Mouse (Mus musculus) kidney, adult 18-20 months (tissue): ENCODE data around the gene Sync.

ENCODE experiments used
- DNase-seq: peaks from one replicate; pipeline ENCODE4 v3.0.0; 2021

Sync gene

GRCm38 (mm10) chr4:129307936-129308335 is 20.5 kb downstream of the Sync start:
- no peak for DNase-seq

DNA sequence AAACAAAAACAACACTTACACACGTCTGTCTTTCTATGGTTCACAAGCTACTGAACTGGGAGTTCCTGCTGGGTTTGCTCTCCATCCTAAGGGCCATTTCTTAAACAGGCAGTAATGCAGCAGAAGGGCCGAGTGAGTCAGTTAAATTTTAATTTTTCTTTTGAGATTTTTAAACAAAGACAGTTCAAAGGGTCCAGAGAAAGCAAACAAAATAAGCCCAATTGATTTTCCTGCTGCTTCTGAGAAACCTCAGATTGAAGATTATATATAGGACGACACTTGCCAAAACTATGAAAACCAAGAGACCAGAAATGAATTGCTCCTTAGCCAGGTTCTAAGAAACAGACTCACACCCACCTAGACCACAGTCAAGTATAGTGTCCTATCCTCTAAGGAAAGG is 26.5 kb downstream of the Sync start:
- DNase-seq: no peak

- DNase-seq: no peak
These were observed 33.5 kb downstream of the Sync start for GRCm38 (mm10) chr4:129320876-129321275.

- DNase-seq: no peak
These were observed 34.6 kb downstream of the Sync start for GRCm38 (mm10) chr4:129322042-129322441.

DNA sequence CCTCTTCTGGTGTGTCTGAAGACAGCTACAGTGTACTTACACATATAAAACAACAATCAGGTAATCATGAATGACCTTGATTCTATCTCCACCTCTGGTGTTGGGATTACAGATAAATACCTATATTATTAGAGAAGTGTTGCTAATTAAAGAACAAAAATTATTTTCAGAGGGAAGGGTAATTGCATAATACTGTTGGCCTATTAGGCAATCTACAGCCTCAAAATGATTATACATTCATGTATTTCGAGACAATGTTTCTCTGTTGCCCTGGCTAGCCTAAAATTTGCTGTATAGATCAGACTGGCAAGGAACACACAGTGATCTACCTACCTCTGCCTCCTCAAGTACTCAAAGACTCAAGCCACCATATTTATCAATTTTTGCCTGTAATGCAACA is 36.1 kb downstream of the Sync start:
- no peak for DNase-seq

- no peak for DNase-seq
These were observed 37.3 kb downstream of the Sync start for GRCm38 (mm10) chr4:129324756-129325155.

- DNase-seq: no peak
These were observed 38.8 kb downstream of the Sync start for GRCm38 (mm10) chr4:129326191-129326590.

GRCm38 (mm10) chr4:129332846-129333245 is 45.4 kb downstream of the Sync start:
- no peak for DNase-seq

- no peak for DNase-seq
These were observed 47.3 kb downstream of the Sync start for GRCm38 (mm10) chr4:129334677-129335215.

DNA sequence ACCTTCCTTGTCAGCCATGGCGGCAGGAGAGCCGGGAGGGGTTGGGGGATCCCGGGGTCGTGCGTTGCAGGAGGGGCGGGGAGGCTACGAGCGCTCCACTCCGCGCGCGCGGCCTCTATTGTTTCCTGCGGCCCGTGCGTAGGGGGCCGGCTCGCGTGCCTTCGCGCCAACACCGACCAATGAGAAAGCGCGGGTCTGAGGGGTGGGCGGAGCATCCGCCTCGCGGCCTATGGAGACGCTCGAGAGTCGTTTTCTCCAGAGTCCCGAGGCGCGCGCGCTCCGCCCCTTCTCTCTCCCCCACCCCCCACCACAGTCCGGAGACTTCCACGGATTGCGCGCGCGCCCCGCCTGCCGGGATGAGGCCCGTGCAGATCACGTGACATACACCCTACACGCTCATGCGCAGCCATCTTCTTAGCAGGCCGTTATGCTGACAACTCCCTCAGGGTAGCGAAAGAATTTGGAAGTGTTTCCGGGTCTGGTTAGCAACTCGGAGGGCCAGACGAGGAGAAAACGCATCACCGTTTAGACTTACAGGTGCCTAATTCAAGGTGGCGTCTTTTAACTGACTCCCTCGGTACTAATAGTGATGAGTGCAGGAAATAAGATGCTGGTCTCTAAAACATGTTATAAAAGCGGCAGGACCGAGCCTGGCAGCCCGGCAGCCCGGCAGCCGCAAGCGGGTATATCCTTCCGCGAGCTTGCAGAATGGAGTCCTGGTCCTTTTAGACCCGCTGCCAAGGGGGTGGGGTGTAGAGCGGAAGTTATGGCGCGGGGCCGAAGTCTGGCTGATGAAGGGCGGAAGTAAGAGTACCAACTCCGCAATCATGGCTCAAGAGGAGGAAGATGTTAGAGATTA is 48.0 kb downstream of the Sync start, which contains the start of the genes Rbbp4 and Zbtb8os:
TSS of gene Rbbp4 (minus strand) at position 155 of the 859 bp plus-strand sequence.
TSS of gene Zbtb8os (plus strand) at position 480 of the 859 bp plus-strand sequence.
- DNase-seq: peak; percentile 96

GRCm38 (mm10) chr4:129336291-129336690 is 48.9 kb downstream of the Sync start:
- DNase-seq: no peak

DNA sequence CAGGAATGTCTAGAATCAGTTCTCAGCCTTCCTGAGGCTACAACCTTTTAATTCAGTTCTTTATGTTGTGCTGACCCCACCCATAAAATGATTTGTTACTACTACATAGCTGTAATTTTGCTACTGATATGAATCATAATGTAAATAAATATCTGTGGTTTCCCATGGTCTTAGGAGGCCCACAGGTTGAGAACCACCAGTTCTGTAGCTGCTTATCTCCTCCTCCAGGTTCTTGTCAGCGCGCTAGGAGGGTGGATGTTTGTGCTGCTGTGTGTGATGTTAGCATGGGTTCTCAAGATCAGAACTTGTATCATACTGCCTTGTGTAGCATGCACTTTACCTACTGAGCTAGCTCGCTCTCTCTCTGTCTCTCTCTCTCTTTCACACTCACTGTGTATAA is 52.3 kb downstream of the Sync start:
- DNase-seq: no peak

GRCm38 (mm10) chr4:129341888-129342287 is 54.5 kb downstream of the Sync start:
- no peak for DNase-seq

GRCm38 (mm10) chr4:129342705-129343104 is 55.3 kb downstream of the Sync start:
- DNase-seq: no peak

DNA sequence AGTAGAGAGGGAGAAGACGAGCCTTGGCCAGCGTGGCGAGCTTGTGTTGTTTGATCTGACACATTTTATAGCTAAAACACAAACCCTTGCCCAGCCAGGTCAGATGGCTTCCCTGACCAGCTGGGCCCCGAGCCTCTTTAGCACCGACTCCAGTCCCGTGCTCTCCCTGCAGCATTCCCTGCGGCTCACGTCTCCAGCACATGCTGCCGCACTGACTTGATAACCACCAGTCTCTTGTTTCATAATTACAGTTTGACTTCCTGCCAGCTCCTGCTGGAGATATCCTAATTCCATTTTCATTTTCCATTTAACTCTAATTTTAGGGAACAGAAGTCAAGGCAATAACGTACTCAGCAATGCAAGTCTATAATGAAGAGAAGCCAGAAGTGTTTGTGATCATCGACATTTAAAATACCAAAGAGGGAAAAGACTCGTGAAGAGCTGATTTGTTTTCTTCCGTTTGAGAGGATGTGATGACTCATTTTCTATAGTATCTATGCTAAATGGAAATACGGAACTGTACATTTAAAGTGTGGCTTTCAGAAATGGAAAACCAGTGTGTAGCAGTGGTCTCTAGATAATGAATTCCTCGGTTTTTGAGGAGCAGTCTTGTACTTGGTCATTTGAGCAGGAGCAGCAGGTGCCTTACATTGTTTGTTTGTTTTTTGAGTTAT is 59.2 kb downstream of the Sync start:
- no peak for DNase-seq

- peak; percentile 81 for DNase-seq
These were observed 63.2 kb downstream of the Sync start for GRCm38 (mm10) chr4:129350644-129351043.

DNA sequence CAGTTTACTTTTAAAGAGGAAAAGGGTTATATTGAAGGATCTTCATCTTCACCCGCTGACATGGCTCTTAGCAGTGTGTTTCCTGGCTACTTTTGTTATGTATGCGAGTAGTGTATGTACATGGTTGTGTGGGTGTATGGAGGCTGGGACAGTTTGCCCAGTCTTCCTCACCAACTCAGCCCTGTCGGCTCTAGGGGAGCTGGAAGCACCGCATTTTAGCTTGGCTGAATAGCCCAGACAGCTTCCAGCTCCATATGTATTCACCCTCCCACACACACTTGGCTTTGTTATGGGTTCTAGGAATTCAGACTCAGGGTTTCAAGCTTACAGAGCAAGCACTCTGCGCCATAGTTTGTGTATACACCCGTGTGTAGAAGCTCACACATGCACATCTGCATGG is 63.7 kb downstream of the Sync start:
- no peak for DNase-seq

DNA sequence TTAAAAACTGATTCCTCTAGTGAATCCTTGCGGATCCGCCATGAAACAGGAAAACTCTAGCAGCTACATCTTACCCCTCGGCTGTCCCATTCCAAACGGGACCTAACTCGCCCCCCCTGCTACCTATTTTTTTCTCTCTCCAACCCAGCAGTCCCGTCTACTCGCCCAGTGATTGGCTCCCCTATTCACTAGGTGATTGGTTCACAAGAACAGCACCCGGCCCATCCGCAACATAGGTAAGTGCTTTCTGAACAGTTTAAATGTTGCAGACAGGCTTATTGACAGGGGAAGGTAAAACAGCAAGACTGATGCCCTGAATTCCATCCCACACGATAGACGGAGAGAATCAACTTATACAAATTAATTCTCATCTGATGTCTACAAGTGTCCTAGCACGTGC is 65.8 kb downstream of the Sync start:
- no peak for DNase-seq

DNA sequence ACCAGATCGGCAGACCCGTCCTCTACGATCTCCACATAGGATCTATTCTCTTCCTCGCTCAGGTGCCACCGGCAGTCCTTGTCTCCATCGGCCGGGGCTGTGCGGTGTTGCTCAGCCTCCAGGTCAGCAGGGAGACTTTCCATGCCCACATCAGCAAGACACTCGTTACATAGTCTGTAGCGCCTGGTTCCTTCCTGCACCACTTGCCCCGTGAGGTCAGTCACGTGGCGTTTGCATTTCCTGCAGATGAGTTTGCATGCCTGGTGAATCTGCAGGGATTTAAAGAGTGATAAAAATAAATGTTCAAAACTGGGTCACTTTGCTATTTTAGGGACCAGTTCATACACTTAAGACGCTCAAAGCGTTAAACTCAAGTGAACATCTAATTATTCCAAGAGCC is 66.8 kb downstream of the Sync start:
- no peak for DNase-seq

DNA sequence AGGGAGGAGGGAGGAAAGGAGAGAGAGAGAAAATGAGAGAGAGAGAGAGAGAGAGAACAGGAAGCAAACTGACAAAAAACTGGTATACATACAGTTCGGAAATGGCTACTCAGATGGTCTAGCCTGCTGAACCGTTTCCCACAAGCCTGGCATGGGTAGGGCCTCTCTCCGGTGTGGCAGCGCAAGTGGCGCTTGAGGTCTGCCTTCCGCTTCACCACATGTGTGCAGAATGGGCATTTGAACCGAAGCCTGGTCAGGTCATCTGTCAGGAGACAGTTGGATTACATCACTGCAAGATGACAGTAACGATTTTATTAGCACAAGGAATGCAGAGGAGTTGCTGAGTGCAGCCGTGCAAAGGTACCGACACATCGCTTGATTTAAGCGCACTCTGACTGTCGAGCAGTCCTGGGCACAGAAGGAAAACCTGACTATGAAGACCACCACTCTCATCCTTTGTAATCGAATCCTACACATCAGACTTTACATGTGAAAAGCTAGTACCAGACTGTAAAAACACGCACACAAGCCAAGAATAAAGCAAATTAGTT is 70.3 kb downstream of the Sync start:
- DNase-seq: no peak
